Mouse (Mus musculus): ENCODE measurements around the gene Spsb3. TPM values are rescaled to one million over a fixed set of nuclear protein-coding genes. Genes with fewer than 3 reads are reported as not detected.

Spsb3 gene
- polyA plus RNA-seq, 1 experiment: 161 TPM

DNA sequence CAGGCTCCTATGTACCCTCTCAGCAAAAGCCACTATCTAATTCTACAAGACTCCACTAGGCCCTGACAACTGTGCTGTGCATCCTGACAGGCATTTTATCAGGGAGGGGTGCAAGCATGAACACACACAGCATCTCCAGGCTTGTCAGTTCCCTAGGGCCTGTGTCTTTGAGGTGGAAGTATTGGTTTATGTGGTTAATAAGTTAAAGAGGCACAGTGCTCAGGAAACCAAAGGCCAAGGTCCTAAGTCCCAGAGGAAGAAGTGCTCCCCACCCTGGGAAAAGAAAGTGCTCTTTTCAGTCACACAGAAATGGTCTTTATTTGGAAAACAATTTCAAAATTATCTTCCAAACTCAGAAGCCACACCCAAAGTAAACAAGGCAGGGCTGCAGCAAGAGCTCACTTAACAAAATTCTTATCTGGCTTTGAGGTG, 37.8 kb upstream of the Spsb3 start:
- H3K36me3 ChIP-seq (ENCODE audit: control insufficient read depth, insufficient read depth, low read length): 0 out of 2 replicates have a peak, but pooled peaks cover 2% of the 10 kb centered on the region
- H3K4me1 ChIP-seq (ENCODE audit: control insufficient read depth, insufficient read depth, low read length): no peaks in the 10 kb centered on the region; the same call in none of the 2 replicates
- no peak overlapping the region for H3K4me3 ChIP-seq (ENCODE audit: control insufficient read depth, low read depth, low read length)
- TF ChIP-seq CTCF (IDR thresholded peaks at IDR 0.05; ENCODE audit: control insufficient read depth, insufficient read depth, insufficient replicate concordance, low read depth, low read length) (no peak), POLR2A (IDR thresholded peaks at IDR 0.05; ENCODE audit: control insufficient read depth, low read depth, low read length) (no peak)
- no peak overlapping the region for H3K27ac ChIP-seq (ENCODE audit: control insufficient read depth, insufficient read depth, low read depth, low read length)
- no peaks in the 10 kb centered on the region for H3K27me3 ChIP-seq (ENCODE audit: control insufficient read depth, insufficient read depth, low read length)

DNA sequence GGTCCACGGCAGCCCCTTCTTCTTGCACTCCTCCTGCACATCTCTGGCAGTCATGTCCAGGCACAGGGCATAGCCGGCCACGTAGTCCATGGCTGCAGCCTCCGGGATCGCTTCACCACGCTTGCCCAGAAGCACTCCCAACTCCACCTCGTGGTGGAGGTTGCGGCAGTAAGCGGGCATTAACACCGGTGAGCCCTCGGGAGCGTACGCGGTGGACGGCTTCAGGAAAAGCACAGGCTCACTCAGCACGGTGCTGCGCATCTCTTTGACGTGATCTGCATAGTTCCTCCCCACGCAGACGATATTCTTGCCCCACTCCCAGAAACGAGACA, 36.7 kb upstream of the Spsb3 start:
- TF ChIP-seq CTCF (IDR thresholded peaks at IDR 0.05; ENCODE audit: control insufficient read depth, insufficient read depth, insufficient replicate concordance, low read depth, low read length): 0 out of 2 replicates have a peak, but pooled peaks have one; percentile 24
- 0 out of 2 replicates have a peak, but pooled peaks have one; percentile 56 for TF ChIP-seq POLR2A (IDR thresholded peaks at IDR 0.05; ENCODE audit: control insufficient read depth, low read depth, low read length)
- Histone ChIP-seq H3K4me1 (ENCODE audit: control insufficient read depth, insufficient read depth, low read length) (no peaks in the 10 kb centered on the region; the same call in 1 of the 2 replicates), H3K27me3 (ENCODE audit: control insufficient read depth, insufficient read depth, low read length) (no peaks in the 10 kb centered on the region)

DNA sequence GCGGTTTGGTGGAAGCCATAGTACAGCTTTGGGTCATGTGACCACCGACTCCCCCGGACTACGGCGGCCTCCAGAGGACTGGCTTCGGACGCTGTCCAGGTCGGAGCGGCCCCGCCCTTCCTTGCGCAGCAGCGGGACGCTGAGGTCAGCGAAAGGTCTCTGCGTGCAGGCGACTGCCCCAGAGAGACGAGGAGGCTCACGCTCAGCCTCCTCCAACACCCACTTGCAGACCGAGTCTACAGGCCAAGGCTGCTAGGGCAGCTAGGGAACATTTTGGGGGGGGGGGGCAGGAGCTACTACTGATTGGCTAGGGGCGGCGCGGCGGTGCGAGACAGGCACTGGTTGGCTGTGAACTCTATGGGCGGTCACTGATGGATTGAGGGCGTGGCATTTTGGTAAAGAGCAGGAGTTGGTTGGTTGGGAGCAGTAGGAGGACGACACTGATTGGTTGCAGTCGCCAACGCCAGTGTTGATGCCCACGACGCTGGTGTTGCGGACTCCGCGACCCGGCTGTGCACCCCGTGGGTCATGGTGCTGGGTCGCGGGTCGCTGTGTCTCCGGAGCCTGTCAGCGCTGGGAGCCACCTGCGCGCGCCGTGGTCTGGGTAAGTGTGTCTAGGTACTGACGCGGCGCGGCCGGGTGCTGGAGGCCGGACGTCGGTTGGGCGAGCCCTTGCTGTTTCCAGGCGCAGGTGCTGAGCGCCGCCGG, 36.2 kb upstream of the Spsb3 start, which contains the start of gene Fahd1:
Gene Fahd1, minus strand, starts transcription at position 300 of the 708 bp plus-strand sequence.
- H3K36me3 ChIP-seq (ENCODE audit: control insufficient read depth, insufficient read depth, low read length): 0 out of 2 replicates have a peak, but pooled peaks cover 2% of the 10 kb centered on the region
- no peaks in the 10 kb centered on the region for H3K27me3 ChIP-seq (ENCODE audit: control insufficient read depth, insufficient read depth, low read length)
- TF ChIP-seq POLR2A (IDR thresholded peaks at IDR 0.05; ENCODE audit: control insufficient read depth, low read depth, low read length) (peak; percentile 39; the same call in 1 of the 2 replicates), CTCF (IDR thresholded peaks at IDR 0.05; ENCODE audit: control insufficient read depth, insufficient read depth, insufficient replicate concordance, low read depth, low read length) (no peak)
- H3K4me3 ChIP-seq (ENCODE audit: control insufficient read depth, low read depth, low read length): peak within 1 kb of the TSS; percentile 81
- H3K4me1 ChIP-seq (ENCODE audit: control insufficient read depth, insufficient read depth, low read length): no peaks in the 10 kb centered on the region; the same call in 1 of the 2 replicates
- H3K27ac ChIP-seq (ENCODE audit: control insufficient read depth, insufficient read depth, low read depth, low read length): peak within 1 kb of the TSS; percentile 79

More for the DNA sequence above, 36.7 kb upstream of the Spsb3 start:
- Histone ChIP-seq H3K4me3 (ENCODE audit: control insufficient read depth, low read depth, low read length) (peak overlapping the region; percentile 81), H3K27ac (ENCODE audit: control insufficient read depth, insufficient read depth, low read depth, low read length) (peak overlapping the region; percentile 78), H3K36me3 (ENCODE audit: control insufficient read depth, insufficient read depth, low read length) (0 out of 2 replicates have a peak, but pooled peaks cover 2% of the 10 kb centered on the region)

DNA sequence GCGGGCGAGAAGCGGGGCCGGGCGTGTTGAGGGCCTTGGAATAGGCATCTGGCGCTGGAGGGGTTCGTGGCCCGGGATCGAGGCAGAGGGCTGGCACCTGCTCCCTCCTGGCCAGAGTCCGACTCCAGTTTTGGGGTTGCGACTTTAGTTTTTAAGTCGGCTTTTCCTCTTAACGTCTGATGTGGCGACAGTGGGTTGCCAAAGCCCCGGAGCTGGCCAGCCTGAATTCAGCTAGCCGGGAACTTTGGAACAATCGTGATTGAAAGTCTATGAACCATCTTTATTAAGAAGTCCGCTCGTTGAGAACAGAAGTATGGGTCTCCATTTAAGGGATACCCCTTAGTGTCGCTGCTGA, 35.7 kb upstream of the Spsb3 start:
- H3K27ac ChIP-seq (ENCODE audit: control insufficient read depth, insufficient read depth, low read depth, low read length): peak overlapping the region; percentile 79
- peak overlapping the region; percentile 81 for H3K4me3 ChIP-seq (ENCODE audit: control insufficient read depth, low read depth, low read length)
- H3K4me1 ChIP-seq (ENCODE audit: control insufficient read depth, insufficient read depth, low read length): no peaks in the 10 kb centered on the region; the same call in 1 of the 2 replicates
- no peaks in the 10 kb centered on the region for H3K27me3 ChIP-seq (ENCODE audit: control insufficient read depth, insufficient read depth, low read length)
- TF ChIP-seq POLR2A (IDR thresholded peaks at IDR 0.05; ENCODE audit: control insufficient read depth, low read depth, low read length) (no peak), CTCF (IDR thresholded peaks at IDR 0.05; ENCODE audit: control insufficient read depth, insufficient read depth, insufficient replicate concordance, low read depth, low read length) (no peak)
- 0 out of 2 replicates have a peak, but pooled peaks cover 2% of the 10 kb centered on the region for H3K36me3 ChIP-seq (ENCODE audit: control insufficient read depth, insufficient read depth, low read length)

DNA sequence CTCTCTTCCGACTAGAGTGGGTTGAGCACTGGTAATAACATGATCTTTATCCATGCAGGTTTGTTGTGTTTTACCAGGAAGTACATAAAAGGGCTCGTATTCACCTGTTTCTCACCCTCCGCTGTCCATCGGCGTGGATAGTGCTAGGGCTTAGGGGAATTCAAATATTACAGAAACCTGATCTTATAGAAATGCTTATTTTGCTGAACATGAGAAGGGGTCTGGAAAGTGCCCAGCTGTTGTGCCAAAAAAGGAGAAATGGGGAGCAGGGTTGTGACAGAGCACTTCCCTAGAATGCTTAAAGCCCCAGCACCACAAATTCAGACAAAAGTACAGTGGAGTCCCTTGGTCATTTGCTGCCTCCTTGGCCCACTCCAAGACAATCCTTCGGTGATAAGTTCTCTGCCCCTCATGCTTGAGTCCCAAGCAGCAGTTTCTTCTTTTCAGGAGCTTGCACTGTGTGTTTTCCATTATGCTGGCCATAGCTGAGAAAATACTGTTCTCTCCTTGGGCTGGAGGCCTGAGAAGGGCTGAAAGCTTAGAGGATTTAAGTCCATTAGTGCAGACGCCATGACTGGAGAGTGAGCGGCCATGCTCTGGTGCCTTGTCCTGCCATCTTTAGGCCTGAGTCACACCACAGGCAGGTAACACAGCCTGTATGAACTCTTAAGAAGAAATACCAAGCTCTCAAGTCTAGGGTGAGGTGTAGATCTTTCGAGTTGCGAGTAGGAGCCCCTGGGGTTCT, 34.9 kb upstream of the Spsb3 start:
- Histone ChIP-seq H3K36me3 (ENCODE audit: control insufficient read depth, insufficient read depth, low read length) (0 out of 2 replicates have a peak, but pooled peaks cover 3% of the 10 kb centered on the region), H3K4me1 (ENCODE audit: control insufficient read depth, insufficient read depth, low read length) (no peaks in the 10 kb centered on the region; the same call in 1 of the 2 replicates), H3K4me3 (ENCODE audit: control insufficient read depth, low read depth, low read length) (peak overlapping the region; percentile 81; the same call in 1 of the 2 replicates), H3K27me3 (ENCODE audit: control insufficient read depth, insufficient read depth, low read length) (no peaks in the 10 kb centered on the region), H3K27ac (ENCODE audit: control insufficient read depth, insufficient read depth, low read depth, low read length) (no peak overlapping the region)
- TF ChIP-seq CTCF (IDR thresholded peaks at IDR 0.05; ENCODE audit: control insufficient read depth, insufficient read depth, insufficient replicate concordance, low read depth, low read length): no peak
- TF ChIP-seq POLR2A (IDR thresholded peaks at IDR 0.05; ENCODE audit: control insufficient read depth, low read depth, low read length): no peak

GRCm38 (mm10) chr17:24855838-24856464, 30.5 kb upstream of the Spsb3 start:
- no peaks in the 10 kb centered on the region; the same call in 1 of the 2 replicates for H3K4me1 ChIP-seq (ENCODE audit: control insufficient read depth, insufficient read depth, low read length)
- TF ChIP-seq CTCF (IDR thresholded peaks at IDR 0.05; ENCODE audit: control insufficient read depth, insufficient read depth, insufficient replicate concordance, low read depth, low read length) (no peak), POLR2A (IDR thresholded peaks at IDR 0.05; ENCODE audit: control insufficient read depth, low read depth, low read length) (no peak)
- no peak overlapping the region for H3K27ac ChIP-seq (ENCODE audit: control insufficient read depth, insufficient read depth, low read depth, low read length)
- H3K36me3 ChIP-seq (ENCODE audit: control insufficient read depth, insufficient read depth, low read length): peaks cover 3% of the 10 kb centered on the region; the same call in 1 of the 2 replicates
- H3K4me3 ChIP-seq (ENCODE audit: control insufficient read depth, low read depth, low read length): no peak overlapping the region
- H3K27me3 ChIP-seq (ENCODE audit: control insufficient read depth, insufficient read depth, low read length): no peaks in the 10 kb centered on the region

Measured in testis, adult 2 months (tissue).